Mouse (Mus musculus) ES-Bruce4 (cell line): ENCODE results near the gene Slc8a2.

Source experiments
- CTCF ChIP-seq: IDR thresholded peaks from one replicate; pipeline ENCODE4 v1.8.1; 2011; ENCODE audit warnings: low read depth, low read length
- POLR2A ChIP-seq: IDR thresholded peaks from one replicate; pipeline ENCODE4 v1.8.1; 2011; ENCODE audit warnings: low read length; ENCODE audit not compliant: insufficient read depth

GRCm38 (mm10) chr7:16083361-16083760 is 46.3 kb upstream of the Slc8a2 start:
- TF ChIP-seq CTCF (no peak), POLR2A (no peak)
